Mouse (Mus musculus) spleen, postnatal 0 days (tissue): ENCODE data around the gene Unc13b. TPM values are rescaled to one million over a fixed set of nuclear protein-coding genes. Genes with fewer than 3 reads are reported as not detected.

Source experiments
- polyA plus RNA-seq: library from polyadenylated mRNA; unstranded; fragments of >200 nt; fragmentation: Nextera tagmentation; extraction: Ambion mirVana; gene quantifications from 2 replicates; pipeline ENCODE4 v1.2.1, GENCODE M21; 2015

Unc13b gene
- 0.40 and 0.63 TPM in 2 replicates for polyA plus RNA-seq

DNA sequence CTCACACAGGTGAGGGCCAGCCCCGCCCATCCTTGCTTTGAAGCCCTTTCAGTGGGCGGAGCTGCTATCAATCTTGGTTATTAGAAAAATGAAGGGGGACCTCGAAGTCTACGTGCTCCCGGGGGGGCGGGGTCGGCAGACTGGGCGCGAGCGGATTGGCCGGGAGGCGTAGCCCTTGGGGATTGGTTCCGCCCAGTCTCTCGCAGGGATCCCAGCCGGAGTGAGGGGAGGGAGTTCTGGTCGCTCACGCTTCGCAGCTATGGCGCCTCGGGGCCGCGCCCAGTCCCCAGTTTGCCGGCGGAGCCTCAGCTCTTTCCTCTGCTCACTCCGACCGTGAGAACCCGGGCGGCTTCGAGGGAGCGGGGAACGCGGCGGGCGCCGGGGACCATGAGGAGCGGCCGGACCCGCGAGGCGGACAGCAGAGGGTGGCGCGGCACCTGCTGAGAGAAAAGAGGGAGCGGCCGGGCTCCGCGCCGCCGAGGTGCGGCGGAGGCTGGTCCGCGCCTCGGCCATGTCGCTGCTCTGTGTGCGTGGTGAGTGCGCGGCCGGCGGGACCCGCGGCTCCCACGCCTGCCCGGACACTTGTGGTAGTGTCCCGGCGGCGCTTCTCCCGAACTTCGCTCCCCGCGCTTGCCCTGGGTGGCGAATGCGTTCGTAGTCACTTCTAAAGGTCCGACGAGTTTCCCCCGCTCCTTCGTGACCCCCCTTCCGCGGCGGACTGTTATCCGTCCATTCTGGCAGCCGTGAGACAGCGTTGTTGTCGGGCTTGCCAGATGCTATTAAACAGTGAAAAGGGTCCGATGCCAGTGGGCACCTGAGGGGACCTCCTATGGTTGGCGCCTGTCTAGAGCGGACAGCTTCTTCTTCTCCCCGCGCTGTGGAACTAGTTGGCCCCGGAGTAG lies at the start of gene Unc13b:
Unc13b (plus strand) TSS at position 201 of the 902 bp plus-strand sequence.

GRCm38 (mm10) chr4:43010161-43011038 lies 48.4 kb upstream of the Unc13b start, which contains the start of gene Fancg:
Fancg (minus strand) TSS chr4:43010506.

GRCm38 (mm10) chr4:43025084-43025960 lies 33.4 kb upstream of the Unc13b start, which contains the start of gene Pigo:
Pigo (minus strand) TSS chr4:43025819.

GRCm38 (mm10) chr4:43031237-43031995 lies 27.3 kb upstream of the Unc13b start, which contains the start of gene Stoml2:
Stoml2 (minus strand) TSS chr4:43031710.

DNA sequence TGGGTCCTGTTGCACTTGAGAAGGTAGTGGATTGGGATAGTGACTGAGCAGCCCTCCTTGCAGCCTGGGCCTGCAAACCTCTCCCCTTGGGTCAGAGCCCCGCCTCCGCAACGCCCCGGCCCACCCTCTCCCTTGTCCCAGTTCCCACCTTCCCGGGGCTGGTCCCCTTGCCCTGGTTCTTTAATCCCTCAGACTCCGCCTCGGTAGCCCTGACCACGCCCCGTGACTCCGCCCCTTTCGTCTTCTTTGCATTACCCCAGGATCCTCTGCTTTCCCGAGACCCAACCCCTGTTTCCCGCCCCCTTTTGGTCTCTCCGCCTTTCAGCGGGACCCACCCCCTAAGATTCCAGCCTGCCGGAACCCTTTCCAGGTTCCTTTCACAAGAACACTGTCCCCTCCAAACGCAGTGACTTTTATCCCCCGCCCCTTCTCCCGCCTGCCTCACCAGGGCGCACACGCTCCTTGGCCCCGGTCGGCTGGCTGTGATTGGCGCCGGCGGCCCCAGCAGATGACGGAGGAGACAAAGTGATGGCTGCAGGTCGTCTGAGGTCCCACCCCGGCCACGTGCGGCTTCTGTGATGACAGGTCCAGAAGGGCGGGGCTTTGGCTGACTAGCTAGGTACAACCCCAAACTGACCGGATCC lies 13.0 kb upstream of the Unc13b start, which contains the start of gene Fam214b:
Fam214b (minus strand) TSS at position 562 of the 644 bp plus-strand sequence.

GRCm38 (mm10) chr4:43266623-43267322 lies 208.0 kb downstream of the Unc13b start, which contains the start of gene Atp8b5:
Atp8b5 (plus strand) TSS chr4:43267159.

Other genes starting within 250 kb of the Unc13b start
- gene Fam205a1, start 205.1 kb upstream of the Unc13b start, polyA plus RNA-seq, result 0.11 and 0.21 TPM in 2 replicates
- 0.06 TPM in 1 of 2 replicates, not detected in the other for gene Gm12394, start 202.2 kb upstream of the Unc13b start, polyA plus RNA-seq
- gene Fam205c, start 184.7 kb upstream of the Unc13b start, polyA plus RNA-seq, result 0.59 and 0.62 TPM in 2 replicates
- gene Phf24, start 142.3 kb upstream of the Unc13b start, polyA plus RNA-seq, result 0.06 and 0.19 TPM in 2 replicates
- gene Dnajb5, start 109.1 kb upstream of the Unc13b start, polyA plus RNA-seq, result 1.1 and 1.4 TPM in 2 replicates
- gene 1700022I11Rik, start 89.3 kb upstream of the Unc13b start, polyA plus RNA-seq, result 0.27 and 0.32 TPM in 2 replicates
- gene Vcp, start 58.4 kb upstream of the Unc13b start, polyA plus RNA-seq, result 206 and 208 TPM in 2 replicates
- 13.0 and 14.8 TPM in 2 replicates for gene Fancg, start 48.4 kb upstream of the Unc13b start, polyA plus RNA-seq
- gene Pigo, start 33.1 kb upstream of the Unc13b start, polyA plus RNA-seq, result 11.3 and 11.4 TPM in 2 replicates
- gene Stoml2, start 27.2 kb upstream of the Unc13b start, polyA plus RNA-seq, result 178 and 205 TPM in 2 replicates
- gene Fam214b, start 12.7 kb upstream of the Unc13b start, polyA plus RNA-seq, result 19.4 and 20.1 TPM in 2 replicates
- gene Atp8b5, start 208.2 kb downstream of the Unc13b start, polyA plus RNA-seq, result 0.82 and 1.6 TPM in 2 replicates